Mouse (Mus musculus): ENCODE measurements around the gene Gas7.

Gene Gas7

GRCm38 (mm10) chr11:67496796-67497195 is 41.6 kb downstream of the Gas7 start:
- DNase-seq = no peak

- no peak for DNase-seq
Observed at GRCm38 (mm10) chr11:67500115-67500514, 44.9 kb downstream of the Gas7 start.

- DNase-seq = peak; percentile 42
Observed at GRCm38 (mm10) chr11:67501468-67502244, 46.4 kb downstream of the Gas7 start.

- no peak for DNase-seq
Observed at GRCm38 (mm10) chr11:67509219-67509876, 54.1 kb downstream of the Gas7 start.

- DNase-seq = no peak
Observed at GRCm38 (mm10) chr11:67510831-67511230, 55.6 kb downstream of the Gas7 start.

- DNase-seq = no peak
Observed at GRCm38 (mm10) chr11:67513001-67513400, 57.8 kb downstream of the Gas7 start.

GRCm38 (mm10) chr11:67514401-67514800 is 59.2 kb downstream of the Gas7 start:
- no peak for DNase-seq

GRCm38 (mm10) chr11:67515020-67515911 is 60.0 kb downstream of the Gas7 start:
- DNase-seq = no peak

- DNase-seq = no peak
Observed at GRCm38 (mm10) chr11:67515912-67516305, 60.7 kb downstream of the Gas7 start.

- no peak for DNase-seq
Observed at GRCm38 (mm10) chr11:67517748-67518147, 62.5 kb downstream of the Gas7 start.

- peak; percentile 41 for DNase-seq
Observed at GRCm38 (mm10) chr11:67518985-67519384, 63.7 kb downstream of the Gas7 start.

GRCm38 (mm10) chr11:67522671-67523070 is 67.4 kb downstream of the Gas7 start:
- no peak for DNase-seq

GRCm38 (mm10) chr11:67523806-67524205 is 68.6 kb downstream of the Gas7 start:
- no peak for DNase-seq

GRCm38 (mm10) chr11:67524731-67525130 is 69.5 kb downstream of the Gas7 start:
- DNase-seq = no peak

- DNase-seq = no peak
Observed at GRCm38 (mm10) chr11:67525841-67526240, 70.6 kb downstream of the Gas7 start.

GRCm38 (mm10) chr11:67526621-67527545 is 71.6 kb downstream of the Gas7 start:
- no peak for DNase-seq

GRCm38 (mm10) chr11:67531286-67531685 is 76.0 kb downstream of the Gas7 start:
- DNase-seq = no peak

GRCm38 (mm10) chr11:67531926-67532565 is 76.8 kb downstream of the Gas7 start:
- no peak for DNase-seq

- DNase-seq = no peak
Observed at GRCm38 (mm10) chr11:67532728-67533127, 77.5 kb downstream of the Gas7 start.

GRCm38 (mm10) chr11:67533151-67533550 is 77.9 kb downstream of the Gas7 start:
- no peak for DNase-seq

GRCm38 (mm10) chr11:67535703-67536102 is 80.5 kb downstream of the Gas7 start:
- DNase-seq = no peak

GRCm38 (mm10) chr11:67536413-67536812 is 81.2 kb downstream of the Gas7 start:
- no peak for DNase-seq
